Mouse (Mus musculus): ENCODE measurements around the gene Kcnk18. TPM values are rescaled to one million over a fixed set of nuclear protein-coding genes. Genes with fewer than 3 reads are reported as not detected.

Gene Kcnk18
- not detected for total RNA-seq (2022)

- no peak for DNase-seq (ENCODE audit: low spot score in 2 of 2)
These were observed at the start of gene Kcnk18 for GRCm38 (mm10) chr19:59218991-59219390. Kcnk18 (plus strand) TSS chr19:59219214.

DNA sequence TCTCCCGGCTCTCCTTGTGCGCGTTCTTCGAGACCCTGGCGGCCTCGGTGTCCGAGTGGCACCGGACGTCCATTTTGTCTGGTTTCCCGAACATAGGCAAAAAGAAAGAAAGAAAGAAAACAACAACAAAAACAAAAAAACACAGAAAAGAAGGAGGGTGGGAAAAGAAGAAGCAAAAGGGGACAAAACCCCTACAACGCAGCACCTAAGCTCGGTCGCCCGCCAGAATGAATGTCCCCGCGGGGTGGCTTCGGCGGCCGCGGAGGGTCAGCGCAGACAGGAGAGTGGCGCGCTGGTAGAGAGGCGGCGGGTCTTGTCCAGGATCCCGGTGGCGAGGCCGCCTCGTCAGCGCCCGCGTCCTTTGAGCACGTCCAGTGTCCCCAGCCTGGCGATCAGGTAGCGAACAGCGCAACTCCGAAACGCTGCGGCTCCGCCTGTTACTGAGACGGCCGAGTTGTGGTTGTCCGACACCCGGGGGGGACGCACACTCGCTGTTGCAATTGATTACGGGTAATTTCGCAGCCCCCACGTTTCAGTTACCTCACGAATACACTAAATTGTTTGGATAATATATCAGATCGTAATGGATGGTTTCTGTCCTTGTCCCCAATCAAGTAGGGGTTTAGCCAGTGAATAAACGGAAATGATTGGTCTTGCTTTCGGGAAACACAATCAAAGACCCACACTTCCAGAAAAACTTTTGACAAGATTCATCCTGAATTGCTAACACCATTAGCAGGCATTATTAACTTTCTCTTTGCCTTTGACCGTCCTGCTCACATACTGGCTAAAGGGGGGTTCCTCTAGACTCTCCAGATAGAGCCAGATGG, 48.9 kb upstream of the Kcnk18 start, which contains the start of gene Vax1:
Vax1 (minus strand) TSS at position 121 of the 830 bp plus-strand sequence.
- DNase-seq (ENCODE audit: low spot score in 2 of 2) = no peak

DNA sequence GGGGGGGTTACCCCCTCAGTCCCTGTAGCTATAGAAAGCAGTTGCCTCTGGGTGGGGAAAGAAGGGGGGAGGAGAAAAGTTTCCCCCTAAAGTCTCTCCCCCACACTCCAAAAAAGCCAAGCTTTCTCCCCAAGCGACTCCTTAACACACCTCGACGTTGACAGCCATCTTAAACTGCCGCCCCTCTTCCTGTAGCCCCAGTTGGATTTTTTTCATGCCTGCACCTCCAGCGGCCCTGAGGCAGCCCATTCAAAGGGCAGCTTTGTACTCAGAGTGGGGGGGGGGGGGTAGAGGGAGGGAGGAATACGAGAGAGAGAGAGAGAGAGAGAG, 48.3 kb upstream of the Kcnk18 start:
- DNase-seq (ENCODE audit: low spot score in 2 of 2) = no peak

- DNase-seq (ENCODE audit: low spot score in 2 of 2) = no peak
These were observed 47.7 kb upstream of the Kcnk18 start for GRCm38 (mm10) chr19:59171151-59171870.

DNA sequence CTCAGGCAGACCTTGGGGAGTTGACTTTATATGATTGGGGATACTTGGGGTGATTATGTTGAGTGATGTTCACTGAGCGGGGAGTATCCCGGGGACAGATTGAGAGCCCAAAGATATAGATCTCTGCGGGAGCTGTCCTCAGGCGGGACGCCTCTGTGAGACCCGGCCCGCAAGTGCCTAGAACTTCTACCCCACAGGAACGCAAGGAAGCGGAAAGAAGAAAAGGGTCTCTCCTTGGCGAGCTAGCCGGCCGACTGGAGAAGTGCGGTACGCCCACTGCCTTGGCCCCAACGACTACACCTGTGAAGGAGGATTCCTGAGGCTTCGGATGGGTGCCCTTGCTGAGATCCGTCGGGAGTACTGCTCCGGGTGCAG, 47.2 kb upstream of the Kcnk18 start:
- no peak for DNase-seq (ENCODE audit: low spot score in 2 of 2)

GRCm38 (mm10) chr19:59172781-59173180, 46.2 kb upstream of the Kcnk18 start:
- no peak for DNase-seq (ENCODE audit: low spot score in 2 of 2)

DNA sequence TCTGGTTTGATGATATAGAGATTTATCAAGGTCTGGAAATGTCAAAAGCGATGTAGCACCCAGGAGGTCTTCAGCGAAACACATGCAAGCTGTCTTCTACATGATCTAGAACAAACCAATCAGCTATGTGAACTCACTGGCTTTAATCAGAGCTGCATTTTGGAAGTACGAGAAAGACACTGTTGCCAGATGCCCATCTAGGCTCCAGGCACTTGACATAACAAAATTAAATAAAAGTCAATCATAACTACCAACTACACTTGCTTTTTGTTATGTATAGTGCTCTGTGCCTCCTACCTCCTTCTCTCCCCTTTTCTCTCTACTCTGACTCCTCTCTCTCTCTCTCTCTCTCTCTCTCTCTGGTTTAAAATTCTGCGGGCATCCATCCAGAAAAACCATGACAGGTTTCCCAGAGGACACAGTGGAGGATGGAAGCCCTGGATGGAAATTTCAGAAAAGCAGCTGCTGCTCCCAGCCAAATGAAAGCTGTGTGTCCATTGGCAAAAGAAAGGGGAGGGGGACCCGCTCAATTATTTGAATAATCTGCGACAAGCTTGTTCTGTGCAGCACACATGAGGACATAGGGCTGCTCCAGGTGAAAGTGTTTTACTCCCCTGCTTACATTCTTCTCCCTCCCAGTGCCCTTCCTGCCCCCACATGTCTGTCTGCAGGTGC, 45.5 kb upstream of the Kcnk18 start:
- no peak for DNase-seq (ENCODE audit: low spot score in 2 of 2)

- DNase-seq (ENCODE audit: low spot score in 2 of 2) = no peak
These were observed 35.0 kb upstream of the Kcnk18 start for GRCm38 (mm10) chr19:59184000-59184399.

GRCm38 (mm10) chr19:59188981-59189380, 30.0 kb upstream of the Kcnk18 start:
- DNase-seq (ENCODE audit: low spot score in 2 of 2) = no peak

DNA sequence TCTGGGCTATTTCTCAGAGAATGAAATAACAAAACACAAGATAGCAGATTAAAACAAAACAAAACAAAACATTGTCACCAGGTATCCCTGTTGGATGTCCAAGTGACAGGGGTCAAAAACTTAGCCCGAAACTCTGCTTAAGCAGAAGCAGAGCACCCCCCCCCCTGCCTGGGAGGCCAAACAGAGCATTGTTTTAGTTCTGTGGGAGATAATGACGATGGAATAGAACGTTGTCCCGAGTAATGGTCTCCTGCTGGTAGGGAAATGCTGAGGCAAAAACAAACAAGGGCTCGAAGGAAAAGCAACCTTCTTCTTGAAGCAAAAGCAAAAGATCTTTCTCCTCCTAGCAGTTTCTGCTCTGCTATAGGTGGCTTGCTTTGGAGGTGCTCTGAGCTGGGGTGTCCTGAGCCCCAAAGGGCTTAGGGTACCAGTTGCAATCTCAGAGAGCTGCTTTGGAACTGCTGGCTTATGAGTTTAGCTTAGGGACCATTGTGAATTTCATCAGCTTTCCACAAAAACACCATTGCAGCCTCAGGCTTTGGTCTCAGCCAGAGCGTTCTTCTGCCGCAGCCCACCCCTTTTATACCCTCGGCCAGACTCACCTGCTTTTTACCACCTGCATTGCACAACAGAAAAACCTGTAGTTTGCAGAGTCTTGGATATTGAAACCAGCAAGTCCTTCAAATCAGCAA, 28.4 kb upstream of the Kcnk18 start:
- DNase-seq (ENCODE audit: low spot score in 2 of 2) = no peak

DNA sequence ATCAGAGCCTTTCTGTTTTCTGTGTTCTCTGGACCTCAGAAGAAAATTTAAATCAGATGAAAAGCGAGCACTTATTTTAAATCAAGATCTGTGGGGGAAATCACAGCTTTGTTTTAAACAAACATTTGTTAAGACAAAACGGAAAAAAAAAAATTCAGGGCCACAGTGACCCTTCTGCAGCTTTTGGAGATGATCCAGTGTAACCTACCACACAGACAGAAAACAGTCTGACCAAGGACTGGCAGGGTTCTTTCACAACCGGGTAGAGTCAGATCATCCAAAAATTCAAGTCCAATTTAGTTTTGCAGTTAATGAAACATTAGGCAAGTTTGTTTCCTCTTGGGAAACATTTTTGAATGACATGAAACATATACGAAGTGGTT, 27.9 kb upstream of the Kcnk18 start:
- DNase-seq (ENCODE audit: low spot score in 2 of 2) = no peak

GRCm38 (mm10) chr19:59192491-59192890, 26.5 kb upstream of the Kcnk18 start:
- no peak for DNase-seq (ENCODE audit: low spot score in 2 of 2)

GRCm38 (mm10) chr19:59193456-59193855, 25.6 kb upstream of the Kcnk18 start:
- no peak for DNase-seq (ENCODE audit: low spot score in 2 of 2)

GRCm38 (mm10) chr19:59193986-59194820, 24.8 kb upstream of the Kcnk18 start:
- no peak for DNase-seq (ENCODE audit: low spot score in 2 of 2)

DNA sequence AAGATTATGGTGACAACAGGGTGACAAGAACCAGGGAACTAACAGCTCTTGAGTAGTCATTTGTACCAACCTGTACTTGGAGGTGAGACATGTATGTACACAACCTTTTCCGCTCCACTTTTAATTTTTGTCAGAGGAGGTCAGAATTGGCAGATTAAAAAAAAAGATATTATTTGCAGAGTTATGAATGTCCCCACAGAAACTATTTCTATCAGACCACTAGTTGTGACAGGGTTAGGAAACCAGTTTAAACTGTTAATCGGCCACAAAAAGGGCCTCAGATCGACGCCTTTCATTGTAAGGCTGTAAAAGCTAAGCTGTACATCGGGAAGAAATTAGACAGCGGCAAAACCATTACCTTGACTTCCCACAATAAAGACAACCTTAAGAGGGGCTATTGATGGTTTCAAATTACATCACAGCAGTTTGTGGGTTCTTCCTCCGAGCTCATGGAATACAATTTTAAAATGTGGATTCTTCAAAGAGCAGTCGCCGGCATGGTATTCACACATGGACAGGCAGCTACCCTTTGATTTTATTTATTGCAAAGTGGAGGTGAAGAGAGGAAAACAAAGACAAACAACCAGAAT, 23.7 kb upstream of the Kcnk18 start:
- no peak for DNase-seq (ENCODE audit: low spot score in 2 of 2)

DNA sequence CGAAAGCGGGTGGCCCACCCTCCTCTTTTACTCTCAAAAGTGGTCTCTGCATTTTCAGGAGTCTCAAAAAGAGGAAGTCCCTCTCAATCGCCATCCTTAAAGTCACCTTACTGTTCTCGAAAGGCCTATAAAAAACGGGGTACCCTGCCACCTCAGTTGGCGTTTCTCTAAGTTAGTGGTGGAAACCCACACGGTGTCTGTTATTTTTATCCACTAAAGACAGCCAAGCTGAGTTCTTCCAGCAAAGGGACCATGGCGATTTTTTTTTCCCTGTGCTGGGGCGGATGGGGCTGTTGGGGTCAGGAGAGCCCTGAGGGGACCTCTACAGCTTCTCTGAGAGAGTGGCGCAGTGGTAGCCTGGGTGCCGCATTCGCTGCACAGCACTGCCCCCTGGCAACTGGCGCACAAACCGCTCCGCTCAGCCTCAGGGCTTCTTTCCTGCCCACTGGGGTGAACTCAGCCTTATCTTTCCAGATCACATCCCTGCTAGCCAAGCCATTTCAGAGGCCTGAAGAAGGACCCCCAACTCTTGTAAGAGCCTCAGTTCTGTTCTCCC, 22.8 kb upstream of the Kcnk18 start:
- DNase-seq (ENCODE audit: low spot score in 2 of 2) = no peak

DNA sequence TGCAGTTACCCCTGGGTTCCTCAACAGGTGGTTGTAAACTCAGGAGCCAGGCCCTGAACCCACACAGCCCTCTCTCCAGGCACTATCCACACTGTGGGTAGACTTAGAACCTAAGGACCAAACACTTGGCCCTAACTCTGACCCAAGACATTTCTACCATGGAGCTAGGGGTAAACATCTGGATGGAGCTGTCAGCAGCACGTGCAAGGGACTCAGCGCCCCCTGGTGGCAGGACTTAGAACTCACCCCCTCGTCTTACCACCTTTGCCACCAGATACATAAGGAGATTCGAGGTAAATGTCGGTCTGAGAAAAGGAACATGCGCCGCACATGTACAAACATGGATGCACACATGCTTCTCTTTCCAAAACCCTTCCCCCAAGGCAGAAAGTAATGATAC, 20.9 kb upstream of the Kcnk18 start:
- DNase-seq (ENCODE audit: low spot score in 2 of 2) = peak; percentile 23 to 28

- DNase-seq (ENCODE audit: low spot score in 2 of 2) = peak in 1 of 2 experiments; percentile 12
These were observed 10.5 kb upstream of the Kcnk18 start for GRCm38 (mm10) chr19:59208475-59208874.

GRCm38 (mm10) chr19:59208986-59209385, 10.0 kb upstream of the Kcnk18 start:
- DNase-seq (ENCODE audit: low spot score in 2 of 2) = no peak

GRCm38 (mm10) chr19:59216891-59217290, 2.1 kb upstream of the Kcnk18 start:
- DNase-seq (ENCODE audit: low spot score in 2 of 2) = no peak

Data from gastrocnemius, adult 8-10 months (tissue).